Mouse (Mus musculus): ENCODE measurements around the gene Scmh1.

DNA sequence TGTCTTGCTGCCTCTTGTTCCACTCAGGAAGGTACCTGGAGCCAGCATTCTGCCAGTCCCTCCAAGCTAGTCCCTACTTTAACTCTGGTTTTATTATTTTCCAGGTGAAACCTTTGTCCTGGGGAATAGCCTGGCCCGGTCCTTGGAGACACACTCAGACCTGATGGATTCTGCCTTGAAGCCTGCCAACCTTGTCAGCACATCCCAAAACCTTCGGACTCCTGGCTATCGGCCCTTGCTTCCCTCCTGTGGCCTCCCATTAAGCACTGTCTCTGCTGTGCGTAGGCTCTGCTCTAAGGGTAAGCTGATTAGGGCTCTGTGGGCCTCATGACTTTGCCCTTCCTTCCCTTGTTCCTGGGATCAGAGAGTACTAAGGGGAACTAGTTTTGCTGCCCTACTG is 117.3 kb downstream of the Scmh1 start:
- TF ChIP-seq SMC3 (IDR thresholded peaks at IDR 0.05; ENCODE audit: low read depth, low read length), result no peak
- TF ChIP-seq POLR2A (IDR thresholded peaks at IDR 0.05; ENCODE audit: control insufficient read depth in 1 of 2, insufficient read depth in 1 of 2, low read depth in 1 of 2, low read length in 2 of 2, poor library complexity in 1 of 2), result no peak
- TF ChIP-seq RAD21 (IDR thresholded peaks at IDR 0.05; ENCODE audit: low read depth, low read length), result no peak
- TF ChIP-seq CTCF (IDR thresholded peaks at IDR 0.05 in 2 of 3, conservative IDR thresholded peaks at IDR 0.05 in 1 of 3; ENCODE audit: control insufficient read depth in 1 of 3, insufficient read depth in 1 of 3, low read depth in 2 of 3, low read length in 3 of 3, poor library complexity in 1 of 3, severe bottlenecking in 1 of 3), result no peak
- TF ChIP-seq EP300 (IDR thresholded peaks at IDR 0.05; ENCODE audit: low read depth in 1 of 2, low read length in 2 of 2), result no peak
- no peak for TF ChIP-seq GATA1 (IDR thresholded peaks at IDR 0.05; ENCODE audit: low read depth, low read length)
- no peak for TF ChIP-seq USF1 (IDR thresholded peaks at IDR 0.05; ENCODE audit: low read depth, low read length)
- TF ChIP-seq NRF1 (IDR thresholded peaks at IDR 0.05; ENCODE audit: insufficient read depth, low read depth, low read length, poor library complexity, severe bottlenecking), result no peak
- TF ChIP-seq TBP (IDR thresholded peaks at IDR 0.05; ENCODE audit: low read depth, low read length), result no peak

All from MEL (cell line).